Mouse (Mus musculus): ENCODE measurements around the gene Clec4n. TPM values are rescaled to one million over a fixed set of nuclear protein-coding genes. Genes with fewer than 3 reads are reported as not detected.

Gene Clec4n
- polyA plus RNA-seq, 1 experiment from 2014 or later, result not detected

Other genes with a start within 250 kb of the Clec4n start
- not detected in 2 replicates for gene Clec4a4, start 239.5 kb upstream of the Clec4n start, polyA plus RNA-seq (2016; fragmentation: Nextera tagmentation; extraction: Ambion mirVana)
- gene Clec4b1, start 179.9 kb upstream of the Clec4n start, polyA plus RNA-seq (2016; fragmentation: Nextera tagmentation; extraction: Ambion mirVana), result not detected in 2 replicates
- 0.54 and 1.1 TPM in 2 replicates for gene Clec4a2, start 123.4 kb upstream of the Clec4n start, polyA plus RNA-seq (2016; fragmentation: Nextera tagmentation; extraction: Ambion mirVana)
- gene Clec4b2, start 57.0 kb upstream of the Clec4n start, polyA plus RNA-seq (2016; fragmentation: Nextera tagmentation; extraction: Ambion mirVana), result not detected in 2 replicates
- not detected in 2 replicates for gene Clec4d, start 32.3 kb downstream of the Clec4n start, polyA plus RNA-seq (2016; fragmentation: Nextera tagmentation; extraction: Ambion mirVana)
- 0.02 TPM in 1 of 2 replicates, not detected in the other for gene Clec4e, start 60.0 kb downstream of the Clec4n start, polyA plus RNA-seq (2016; fragmentation: Nextera tagmentation; extraction: Ambion mirVana)
- gene Vmn2r19, start 78.5 kb downstream of the Clec4n start, polyA plus RNA-seq (2016; fragmentation: Nextera tagmentation; extraction: Ambion mirVana), result not detected in 2 replicates
- gene Vmn2r20, start 188.3 kb downstream of the Clec4n start, polyA plus RNA-seq (2016; fragmentation: Nextera tagmentation; extraction: Ambion mirVana), result not detected in 2 replicates